Mouse (Mus musculus) heart, adult 18-20 months (tissue): ENCODE results near the gene Gper1. TPM values are rescaled to one million over a fixed set of nuclear protein-coding genes. Genes with fewer than 3 reads are reported as not detected.

Experiments
- DNase-seq, 2 experiments: peaks; one replicate each; pipeline ENCODE4 v3.0.0; 2021 to 2022; ENCODE audit warnings: mixed read lengths in 1 of 2
- total RNA-seq, 2 experiments: library from RNA; stranded (reverse); gene quantifications; 2 replicates each; pipeline ENCODE4 v1.2.3; 2021

The Gper1 gene
- total RNA-seq, 2 experiments from 2014 or later, result 1.1 to 1.3 TPM

DNA sequence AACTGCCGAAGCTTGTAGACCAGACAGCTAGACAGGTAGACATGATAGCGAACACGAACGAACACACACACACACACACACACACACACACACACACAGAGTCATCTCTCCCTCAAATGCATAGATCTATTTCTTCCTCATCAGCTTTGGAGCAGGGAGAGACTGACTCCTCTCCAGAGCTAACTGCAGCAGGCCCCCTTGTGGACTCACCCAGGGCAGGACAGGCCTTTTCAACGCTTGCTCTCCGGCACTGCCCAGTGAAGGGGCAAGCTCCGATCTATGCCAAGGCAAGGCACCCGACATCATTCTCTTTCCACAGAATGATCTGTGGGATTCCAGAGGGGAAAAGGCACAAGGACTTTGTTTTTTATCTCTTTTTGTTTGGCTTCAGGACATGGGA lies 22.3 kb downstream of the Gper1 start:
- no peak for DNase-seq

DNA sequence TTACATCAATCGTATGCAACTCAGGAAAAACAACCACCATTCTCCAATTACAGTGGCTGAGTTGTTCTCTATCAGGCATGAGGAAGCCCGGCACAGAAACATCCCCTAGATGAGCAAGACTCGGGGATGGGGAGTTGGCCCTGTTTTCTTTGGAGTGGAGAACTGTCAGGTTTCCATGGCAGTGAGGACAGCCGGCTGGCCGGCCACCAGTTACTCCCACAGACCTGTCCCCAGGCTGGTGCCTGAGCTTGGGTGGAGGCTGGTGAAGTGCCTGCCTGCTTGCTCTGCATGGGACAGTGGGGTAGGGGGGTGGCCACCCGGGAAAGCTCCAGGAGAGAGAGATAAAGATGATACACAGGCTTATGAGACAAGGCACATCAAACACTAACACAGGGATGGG lies 25.1 kb downstream of the Gper1 start:
- no peak for DNase-seq

DNA sequence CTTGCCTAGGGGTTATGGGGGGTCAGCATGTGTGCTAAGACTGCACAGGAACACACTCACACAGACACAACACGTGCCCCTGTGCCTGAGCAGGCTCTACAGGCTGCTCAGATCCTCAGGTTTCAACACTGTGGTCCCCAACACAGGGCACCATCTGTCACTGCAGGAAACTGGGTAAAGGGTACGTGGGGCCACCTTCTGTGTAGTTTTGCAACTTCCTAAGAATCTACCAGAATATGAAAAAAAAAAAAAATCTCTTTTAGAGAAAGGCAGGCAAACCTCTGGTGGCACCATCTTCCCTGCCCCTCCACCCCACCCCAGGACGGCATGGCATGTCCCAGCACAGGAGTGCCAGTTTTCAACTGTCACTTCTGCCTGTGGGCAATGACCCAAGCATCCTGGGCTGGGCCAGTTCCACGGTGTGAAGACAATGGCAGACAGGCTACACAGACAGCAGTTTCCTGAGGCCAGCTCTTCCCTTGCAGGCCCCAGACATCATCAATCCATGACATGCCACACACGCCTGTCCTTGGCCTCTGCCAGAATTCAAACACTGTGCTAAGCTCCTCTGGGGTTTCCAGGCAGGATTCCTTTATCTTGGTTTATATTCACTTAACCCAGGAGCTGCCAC lies 26.3 kb downstream of the Gper1 start:
- peak; percentile 36 to 39 for DNase-seq

DNA sequence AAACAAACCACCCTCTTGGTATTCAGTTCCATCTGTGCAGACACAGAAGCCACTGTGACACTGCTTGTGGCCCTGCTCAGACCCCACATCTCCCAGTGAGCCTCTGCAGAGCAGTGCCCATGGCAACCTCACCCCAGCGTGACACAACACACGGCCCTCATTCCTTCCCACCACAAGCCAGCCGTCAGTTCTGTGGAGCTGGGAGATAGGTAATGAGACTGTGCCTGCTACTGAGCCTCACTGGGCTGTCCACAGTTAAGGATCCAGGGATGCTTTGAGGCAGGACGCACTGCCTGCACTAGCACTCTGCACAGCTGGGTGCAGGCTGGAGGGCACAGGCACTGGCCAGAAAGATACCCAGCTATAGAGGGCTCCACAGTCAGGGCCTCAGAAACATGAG lies 27.0 kb downstream of the Gper1 start:
- no peak for DNase-seq

DNA sequence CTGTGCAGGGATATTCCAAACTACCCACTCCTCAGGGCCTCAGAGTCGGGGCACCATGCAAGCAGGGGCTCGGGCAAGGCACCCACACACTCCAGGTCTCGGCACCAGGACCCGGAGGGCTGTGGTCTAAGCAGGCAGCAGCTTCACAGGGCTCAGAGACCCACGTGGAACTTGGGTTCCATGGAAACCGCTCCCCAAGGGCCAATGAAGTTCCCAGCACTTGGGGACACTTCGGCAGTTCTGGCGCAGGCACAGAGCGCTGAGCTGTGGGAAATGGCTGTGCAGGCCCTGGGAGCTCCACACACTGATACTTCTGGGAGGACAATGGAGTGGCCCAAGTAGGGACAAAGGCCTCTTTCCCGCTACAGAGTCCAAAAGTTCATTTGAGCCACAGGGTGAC lies 30.1 kb downstream of the Gper1 start:
- DNase-seq, result peak in 1 of 2 experiments; percentile 44

DNA sequence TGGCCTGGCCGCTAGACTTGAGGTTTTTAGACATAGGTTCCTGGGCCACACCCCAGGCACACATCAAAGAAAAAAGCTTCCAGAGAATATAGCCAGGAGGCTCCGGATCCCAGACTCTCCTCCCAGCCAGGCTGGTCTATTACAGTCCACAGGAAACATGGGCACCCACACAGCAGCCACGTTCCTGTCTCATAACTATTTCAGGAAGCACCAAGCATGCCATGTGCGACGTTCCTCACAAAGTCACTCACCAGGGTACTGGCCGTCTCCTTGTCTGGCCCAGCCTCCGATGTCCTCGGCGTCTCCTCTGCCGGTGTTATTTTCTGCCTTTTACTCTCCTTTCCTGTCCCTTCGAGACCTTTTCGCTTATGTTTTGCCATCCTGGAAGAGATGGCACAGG lies 32.2 kb downstream of the Gper1 start:
- no peak for DNase-seq

DNA sequence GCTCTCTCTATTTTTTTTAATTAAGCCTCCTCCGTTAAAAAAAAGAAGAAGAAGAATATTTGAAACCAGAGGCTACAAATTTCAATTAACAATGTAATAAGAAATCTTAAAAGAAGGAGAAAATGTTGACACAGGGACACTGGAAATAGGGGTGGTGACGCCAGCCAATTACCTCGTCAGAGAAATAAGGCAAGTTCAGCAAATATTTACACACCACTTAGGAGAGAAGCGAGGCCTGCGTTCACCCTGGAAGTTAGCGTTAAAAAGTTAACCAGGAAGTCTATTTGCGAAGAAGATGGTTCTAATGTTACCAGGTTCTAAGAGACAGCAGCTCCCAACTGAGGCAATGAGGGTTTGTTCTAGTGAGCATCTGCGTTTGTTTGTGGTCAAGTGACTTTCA lies 34.3 kb downstream of the Gper1 start:
- no peak for DNase-seq

DNA sequence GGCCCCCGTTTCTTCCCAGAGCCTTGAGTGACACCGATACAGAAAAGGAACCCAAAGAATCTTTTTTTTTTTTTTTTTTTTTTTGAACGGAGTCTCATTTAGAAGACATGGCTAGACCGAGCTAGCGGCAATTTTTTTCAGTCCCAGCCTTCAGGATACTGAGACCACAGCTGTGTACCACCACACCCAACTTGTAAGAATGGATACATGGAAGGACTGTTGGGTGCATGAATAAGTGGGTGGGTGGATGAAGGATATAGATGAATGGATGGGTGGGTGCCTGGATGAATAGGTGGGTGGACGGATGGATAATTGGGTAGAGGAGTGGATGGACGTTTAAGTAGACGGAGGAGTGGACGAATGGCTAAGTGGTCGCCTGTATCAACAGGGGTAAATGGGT lies 37.0 kb downstream of the Gper1 start:
- DNase-seq, result no peak

DNA sequence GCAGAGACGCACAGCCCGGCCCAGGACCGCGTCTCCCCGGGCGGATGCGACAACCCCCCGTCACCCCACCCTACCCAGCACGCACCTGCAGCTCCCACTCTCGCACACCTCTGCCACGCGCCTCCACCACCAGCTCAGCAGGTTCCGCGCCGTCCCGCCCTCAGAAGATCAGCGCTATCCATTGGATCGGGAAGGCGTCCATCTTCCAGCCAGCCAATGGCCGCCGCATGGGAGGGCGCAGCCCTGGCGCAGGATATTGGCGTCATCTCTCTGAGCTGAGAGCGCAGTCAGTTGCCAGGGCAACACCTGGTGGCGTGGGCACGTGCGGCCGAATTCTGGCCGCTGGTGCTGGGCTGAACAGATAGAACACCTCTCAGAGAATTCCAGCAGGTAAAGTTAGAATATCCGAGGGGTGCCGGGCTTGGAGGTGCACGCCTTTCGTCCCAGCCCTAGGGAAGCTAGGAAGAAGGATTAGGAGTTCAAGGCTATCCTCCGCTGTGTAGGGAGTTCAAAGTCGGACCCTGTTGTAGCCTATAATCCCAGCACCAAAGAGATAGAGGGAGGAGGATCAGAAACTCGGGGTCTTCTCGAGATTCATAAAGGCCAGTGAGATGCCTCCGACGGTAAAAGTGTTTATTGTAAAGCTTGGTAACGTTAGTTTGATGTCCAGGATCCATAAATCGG lies 37.6 kb downstream of the Gper1 start, which contains the start of gene 3110082I17Rik:
Gene 3110082I17Rik, minus strand, starts transcription at position 144 of the 684 bp plus-strand sequence.
- peak; percentile 98 to 99 for DNase-seq

DNA sequence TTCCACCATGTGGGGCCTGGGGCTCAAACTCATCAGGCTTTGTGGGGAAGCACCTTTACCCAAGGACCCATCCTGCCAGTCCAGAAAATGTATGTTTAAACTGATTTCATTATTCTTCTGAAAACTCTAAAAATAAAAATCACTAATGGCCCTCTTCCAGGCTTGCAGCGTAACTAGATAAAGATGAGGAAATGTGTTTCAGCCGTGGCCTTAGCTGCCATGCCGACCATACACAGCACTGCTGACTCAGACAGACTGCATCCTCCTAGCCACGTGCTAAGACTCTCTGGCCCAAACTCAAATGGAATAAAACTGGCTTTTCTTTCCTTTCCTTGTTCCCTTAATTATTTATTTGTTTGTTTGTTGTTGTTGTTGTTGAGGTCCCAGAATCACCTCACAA lies 41.9 kb downstream of the Gper1 start:
- peak in 1 of 2 experiments; percentile 34 for DNase-seq

DNA sequence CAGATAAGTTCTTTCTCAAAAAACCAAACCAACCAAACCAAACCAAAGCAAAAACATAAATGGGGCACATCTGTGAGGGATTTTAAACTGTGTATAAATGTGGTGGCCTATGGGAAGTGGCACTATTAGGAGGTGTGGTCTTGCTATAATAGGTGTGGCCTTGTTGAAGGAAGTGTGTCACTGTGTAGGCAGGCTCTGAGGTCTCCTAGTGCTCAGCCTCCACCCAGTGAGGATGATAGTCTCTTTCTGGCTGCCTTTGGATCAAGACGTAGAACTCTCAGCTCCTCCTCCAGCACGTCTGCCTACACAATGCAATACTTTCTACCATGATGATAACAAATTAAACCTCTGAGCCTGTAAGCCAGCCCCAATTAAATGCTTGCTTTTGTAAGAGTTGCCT lies 43.4 kb downstream of the Gper1 start:
- DNase-seq, result no peak

DNA sequence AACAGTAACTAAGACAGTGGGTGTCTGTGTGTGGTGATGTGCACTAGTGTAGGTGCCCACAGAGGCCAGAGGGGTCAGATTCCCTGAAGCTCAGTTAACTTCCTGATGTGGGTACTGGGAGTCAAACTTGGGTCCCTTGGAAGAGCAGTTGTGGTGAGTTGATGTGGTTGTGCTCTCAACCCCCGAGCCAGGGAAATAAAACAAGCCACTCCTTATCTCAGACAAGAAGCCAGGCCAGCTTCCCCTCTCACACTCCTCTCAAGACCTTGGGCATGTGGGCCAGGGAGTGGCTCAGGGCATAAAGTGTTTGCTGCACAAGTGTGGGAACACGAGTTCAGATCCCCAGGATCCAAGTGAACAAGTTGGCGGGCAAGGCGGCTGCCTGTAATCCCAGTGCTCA lies 43.9 kb downstream of the Gper1 start:
- no peak for DNase-seq

DNA sequence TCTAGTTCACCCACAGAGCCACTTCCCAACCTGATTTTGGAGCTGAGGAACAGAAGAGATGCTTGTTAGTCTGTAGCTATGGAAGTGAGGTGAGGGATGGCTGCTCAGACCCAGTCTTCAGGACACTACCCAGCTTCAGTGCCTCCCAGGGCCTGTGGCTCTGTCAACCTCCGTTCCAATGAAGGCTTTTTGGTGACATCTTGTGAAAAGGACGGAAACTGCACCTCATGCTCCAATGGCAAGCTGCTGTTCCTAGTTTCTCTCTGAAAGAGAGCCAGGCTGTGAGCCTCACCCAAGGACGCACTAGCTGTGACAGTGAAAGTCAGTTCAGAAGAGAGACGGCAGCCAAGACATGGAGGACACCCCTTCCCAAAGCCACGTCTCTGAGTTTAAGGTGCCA lies 45.0 kb downstream of the Gper1 start:
- DNase-seq, result peak; percentile 40 to 46

DNA sequence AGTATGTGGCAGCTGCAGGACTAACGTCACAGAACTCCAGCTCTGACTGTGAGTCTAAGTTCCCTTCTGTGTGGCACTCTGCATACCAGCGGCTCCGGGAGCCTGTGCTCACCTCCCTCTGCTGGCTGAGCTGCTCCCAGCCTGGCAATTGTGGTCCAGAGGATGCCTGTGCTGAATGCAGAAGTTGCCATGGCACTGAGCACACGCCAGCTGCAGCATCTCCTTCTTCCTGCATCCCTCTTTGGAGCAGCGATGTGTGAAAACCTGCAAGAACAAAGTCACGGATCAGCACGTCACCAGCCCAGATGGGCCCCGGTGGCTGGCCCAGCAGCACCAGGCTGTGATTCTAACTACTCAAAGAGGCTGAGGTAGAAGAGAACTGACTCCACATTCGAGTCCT lies 51.8 kb downstream of the Gper1 start:
- DNase-seq, result no peak

Other genes with a start within 250 kb of the Gper1 start
- gene Sun1, start 222.5 kb upstream of the Gper1 start, total RNA-seq, result 10 to 100 TPM; 48.3 to 56.7 TPM
- gene Get4, start 170.8 kb upstream of the Gper1 start, total RNA-seq, result 10 to 100 TPM; 42.0 to 44.7 TPM
- gene Adap1, start 97.5 kb upstream of the Gper1 start, total RNA-seq, result 1 to 10 TPM; 2.1 to 2.3 TPM
- 100 to 1,000 TPM in 1 of 2 experiments, 10 to 100 TPM in 1; 82.6 to 103 TPM for gene Cox19, start 71.7 kb upstream of the Gper1 start, total RNA-seq
- gene Cyp2w1, start 70.5 kb upstream of the Gper1 start, total RNA-seq, result not detected
- gene Gpr146, start 45.5 kb upstream of the Gper1 start, total RNA-seq, result 10 to 100 TPM; 39.6 to 40.5 TPM
- gene C130050O18Rik, start 17.9 kb upstream of the Gper1 start, total RNA-seq, result under 1 TPM; 0.47 to 0.69 TPM
- 1 to 10 TPM; 5.6 TPM for gene 3110082I17Rik, start 37.4 kb downstream of the Gper1 start, total RNA-seq
- gene Zfand2a, start 61.4 kb downstream of the Gper1 start, total RNA-seq, result 10 to 100 TPM; 15.8 to 20.1 TPM
- not detected for gene Uncx, start 120.3 kb downstream of the Gper1 start, total RNA-seq